Mouse (Mus musculus): ENCODE measurements at regions not wholly inside any gene's neighbourhood (a gene's known extent, or its start where the extent isn't known, plus 50 kb on each side); places are given as distances from the start of the nearest gene placed in this dataset.

DNA sequence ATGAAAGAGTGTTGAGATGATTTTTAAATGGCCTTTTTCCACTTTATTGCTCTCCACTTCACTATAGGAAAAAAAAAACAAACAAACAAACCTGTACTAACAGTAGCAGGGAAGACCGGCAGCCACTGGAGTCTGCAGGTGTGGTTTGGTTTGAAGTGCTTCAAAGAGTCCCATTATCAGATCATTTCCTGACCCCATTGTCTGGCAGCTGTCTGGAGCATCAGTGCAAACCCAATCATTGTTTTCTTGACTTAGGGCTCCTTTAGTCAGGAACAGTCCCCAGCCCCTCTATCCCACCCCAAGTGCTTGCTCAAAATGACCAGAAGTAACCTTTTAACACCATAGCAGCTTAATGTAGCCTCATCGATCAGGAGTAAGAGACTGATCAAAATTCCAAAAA lies 77.4 kb upstream of the Naf1 start:
- Histone ChIP-seq H3K4me1 (no peaks in the 10 kb centered on the region), H3K4me2 (no peak overlapping the region), H3K9me3 (no peaks in the 10 kb centered on the region), H3K27ac (replicated peaks) (no peak overlapping the region), H3K4me3 (no peak overlapping the region), H3K36me3 (no peaks in the 10 kb centered on the region), H3K27me3 (replicated peaks) (no peaks in the 10 kb centered on the region), H3K9ac (no peak overlapping the region)
- 55% methylated on average over 2 of the region's 2 CpGs for WGBS
- ATAC-seq (ENCODE audit: extremely low read depth, insufficient number of reproducible peaks, low FRiP score, low TSS enrichment) = no peak

DNA sequence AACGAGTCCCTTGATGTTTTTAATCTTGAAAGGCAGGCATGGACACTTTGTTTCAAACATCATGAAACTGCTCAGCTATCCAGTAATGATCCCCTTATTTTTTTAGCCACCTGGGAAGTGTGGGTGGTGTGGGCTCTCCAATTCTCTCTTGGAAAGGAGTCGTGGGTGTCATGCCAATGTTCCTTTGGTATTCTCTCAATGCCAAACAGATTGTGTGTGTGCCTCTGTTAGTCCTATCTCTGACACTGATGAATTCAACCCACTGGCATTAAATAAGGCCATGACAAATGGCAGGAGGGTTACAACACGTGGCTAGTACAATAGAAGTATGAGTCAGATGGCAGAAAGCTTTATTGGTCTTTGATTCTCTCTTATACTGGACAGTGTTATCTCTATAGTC lies 74.0 kb upstream of the Naf1 start:
- no peak overlapping the region for H3K9ac ChIP-seq
- H3K36me3 ChIP-seq = no peaks in the 10 kb centered on the region
- H3K4me2 ChIP-seq = no peak overlapping the region
- ATAC-seq (ENCODE audit: extremely low read depth, insufficient number of reproducible peaks, low FRiP score, low TSS enrichment) = no peak
- no peaks in the 10 kb centered on the region for H3K27me3 ChIP-seq (replicated peaks)
- H3K9me3 ChIP-seq = no peaks in the 10 kb centered on the region
- H3K4me1 ChIP-seq = no peaks in the 10 kb centered on the region
- no peak overlapping the region for H3K27ac ChIP-seq (replicated peaks)
- 63% methylated on average over 3 of the region's 3 CpGs for WGBS
- H3K4me3 ChIP-seq = no peak overlapping the region
